Mouse (Mus musculus): ENCODE data around the gene Nr1d1. TPM values are rescaled to one million over a fixed set of nuclear protein-coding genes. Genes with fewer than 3 reads are reported as not detected.

Nr1d1 gene
- polyA plus RNA-seq, 1 experiment from 2014 or later = 2.2 TPM

GRCm38 (mm10) chr11:98745932-98746853, 28.9 kb downstream of the Nr1d1 start:
- H3K36me3 ChIP-seq (ENCODE audit: control insufficient read depth, insufficient read depth, low read length) = no peaks in the 10 kb centered on the region
- H3K4me2 ChIP-seq (ENCODE audit: low read length) = peak overlapping the region; percentile 84
- H3K27me3 ChIP-seq (replicated peaks; ENCODE audit: control insufficient read depth, insufficient read depth, low read length) = no peaks in the 10 kb centered on the region
- H3K4me3 ChIP-seq (ENCODE audit: low read depth, low read length) = peak overlapping the region; percentile 20; the same call in 1 of the 2 replicates
- H3K9me3 ChIP-seq (replicated peaks; ENCODE audit: control insufficient read depth, low read length) = no peaks in the 10 kb centered on the region
- WGBS = 55% methylated on average over 12 of the region's 12 CpGs
- H3K9ac ChIP-seq (ENCODE audit: low read length) = peak overlapping the region; percentile 54
- H3K4me1 ChIP-seq (ENCODE audit: control insufficient read depth, insufficient read depth, low read length) = peaks cover 80% of the 10 kb centered on the region
- DNase-seq (ENCODE audit: low spot score) (no peak), ATAC-seq (no peak)
- peak overlapping the region; percentile 94 for H3K27ac ChIP-seq (ENCODE audit: low read depth, low read length)

- Histone ChIP-seq H3K9me3 (replicated peaks; ENCODE audit: control insufficient read depth, low read length) (no peaks in the 10 kb centered on the region), H3K9ac (ENCODE audit: low read length) (peak overlapping the region; percentile 97), H3K27me3 (replicated peaks; ENCODE audit: control insufficient read depth, insufficient read depth, low read length) (no peaks in the 10 kb centered on the region), H3K36me3 (ENCODE audit: control insufficient read depth, insufficient read depth, low read length) (no peaks in the 10 kb centered on the region), H3K27ac (ENCODE audit: low read depth, low read length) (peak overlapping the region; percentile 98), H3K4me2 (ENCODE audit: low read length) (peak overlapping the region; percentile 84), H3K4me3 (ENCODE audit: low read depth, low read length) (peak overlapping the region; percentile 90), H3K4me1 (ENCODE audit: control insufficient read depth, insufficient read depth, low read length) (peaks cover 78% of the 10 kb centered on the region)
- ATAC-seq = no peak
- no peak for DNase-seq (ENCODE audit: low spot score)
- 36% methylated on average over 7 of the region's 7 CpGs for WGBS
Measured at GRCm38 (mm10) chr11:98744456-98745019, 30.6 kb downstream of the Nr1d1 start.

- Histone ChIP-seq H3K27ac (ENCODE audit: low read depth, low read length) (peak overlapping the region; percentile 98), H3K4me3 (ENCODE audit: low read depth, low read length) (peak overlapping the region; percentile 90), H3K4me2 (ENCODE audit: low read length) (peak overlapping the region; percentile 84), H3K27me3 (replicated peaks; ENCODE audit: control insufficient read depth, insufficient read depth, low read length) (no peaks in the 10 kb centered on the region), H3K9me3 (replicated peaks; ENCODE audit: control insufficient read depth, low read length) (no peaks in the 10 kb centered on the region), H3K36me3 (ENCODE audit: control insufficient read depth, insufficient read depth, low read length) (no peaks in the 10 kb centered on the region), H3K4me1 (ENCODE audit: control insufficient read depth, insufficient read depth, low read length) (peaks cover 73% of the 10 kb centered on the region), H3K9ac (ENCODE audit: low read length) (peak overlapping the region; percentile 97)
- DNase-seq (ENCODE audit: low spot score) (peak; percentile 68), ATAC-seq (no peak)
- WGBS = 3% methylated on average over 9 of the region's 9 CpGs
Measured at GRCm38 (mm10) chr11:98743655-98744345, 31.3 kb downstream of the Nr1d1 start.

GRCm38 (mm10) chr11:98742397-98743291, 32.5 kb downstream of the Nr1d1 start:
- DNase-seq (ENCODE audit: low spot score) (peak; percentile 61), ATAC-seq (peak; percentile 3; the same call in 1 of the 2 replicates)
- H3K4me1 ChIP-seq (ENCODE audit: control insufficient read depth, insufficient read depth, low read length) = peaks cover 66% of the 10 kb centered on the region
- H3K9ac ChIP-seq (ENCODE audit: low read length) = peak overlapping the region; percentile 97
- H3K27ac ChIP-seq (ENCODE audit: low read depth, low read length) = peak overlapping the region; percentile 98
- H3K27me3 ChIP-seq (replicated peaks; ENCODE audit: control insufficient read depth, insufficient read depth, low read length) = no peaks in the 10 kb centered on the region
- no peaks in the 10 kb centered on the region for H3K9me3 ChIP-seq (replicated peaks; ENCODE audit: control insufficient read depth, low read length)
- H3K4me3 ChIP-seq (ENCODE audit: low read depth, low read length) = peak overlapping the region; percentile 90
- H3K36me3 ChIP-seq (ENCODE audit: control insufficient read depth, insufficient read depth, low read length) = no peaks in the 10 kb centered on the region
- peak overlapping the region; percentile 84 for H3K4me2 ChIP-seq (ENCODE audit: low read length)
- under 1% methylated on average over 21 of the region's 21 CpGs for WGBS

GRCm38 (mm10) chr11:98741622-98742396, 33.3 kb downstream of the Nr1d1 start:
- Histone ChIP-seq H3K27me3 (replicated peaks; ENCODE audit: control insufficient read depth, insufficient read depth, low read length) (no peaks in the 10 kb centered on the region), H3K36me3 (ENCODE audit: control insufficient read depth, insufficient read depth, low read length) (no peaks in the 10 kb centered on the region), H3K27ac (ENCODE audit: low read depth, low read length) (peak overlapping the region; percentile 98), H3K4me2 (ENCODE audit: low read length) (peak overlapping the region; percentile 84), H3K9me3 (replicated peaks; ENCODE audit: control insufficient read depth, low read length) (no peaks in the 10 kb centered on the region), H3K4me3 (ENCODE audit: low read depth, low read length) (peak overlapping the region; percentile 90), H3K4me1 (ENCODE audit: control insufficient read depth, insufficient read depth, low read length) (peaks cover 61% of the 10 kb centered on the region), H3K9ac (ENCODE audit: low read length) (peak overlapping the region; percentile 97)
- under 1% methylated on average over 78 of the region's 86 CpGs for WGBS
- ATAC-seq = peak; percentile 76
- DNase-seq (ENCODE audit: low spot score) = peak; percentile 90

GRCm38 (mm10) chr11:98741051-98741620, 34.0 kb downstream of the Nr1d1 start:
- WGBS = 1% methylated on average over 17 of the region's 17 CpGs
- Histone ChIP-seq H3K27me3 (replicated peaks; ENCODE audit: control insufficient read depth, insufficient read depth, low read length) (no peaks in the 10 kb centered on the region), H3K27ac (ENCODE audit: low read depth, low read length) (peak overlapping the region; percentile 98), H3K4me2 (ENCODE audit: low read length) (peak overlapping the region; percentile 84), H3K4me3 (ENCODE audit: low read depth, low read length) (peak overlapping the region; percentile 90), H3K9ac (ENCODE audit: low read length) (peak overlapping the region; percentile 97), H3K9me3 (replicated peaks; ENCODE audit: control insufficient read depth, low read length) (no peaks in the 10 kb centered on the region), H3K4me1 (ENCODE audit: control insufficient read depth, insufficient read depth, low read length) (peaks cover 55% of the 10 kb centered on the region), H3K36me3 (ENCODE audit: control insufficient read depth, insufficient read depth, low read length) (no peaks in the 10 kb centered on the region)
- ATAC-seq (peak; percentile 1; the same call in 1 of the 2 replicates), DNase-seq (ENCODE audit: low spot score) (peak; percentile 48)

- Histone ChIP-seq H3K36me3 (ENCODE audit: control insufficient read depth, insufficient read depth, low read length) (no peaks in the 10 kb centered on the region), H3K4me1 (ENCODE audit: control insufficient read depth, insufficient read depth, low read length) (peaks cover 48% of the 10 kb centered on the region), H3K4me2 (ENCODE audit: low read length) (peak within 1 kb of the TSS; percentile 84), H3K9me3 (replicated peaks; ENCODE audit: control insufficient read depth, low read length) (no peaks in the 10 kb centered on the region), H3K27me3 (replicated peaks; ENCODE audit: control insufficient read depth, insufficient read depth, low read length) (no peaks in the 10 kb centered on the region), H3K27ac (ENCODE audit: low read depth, low read length) (peak within 1 kb of the TSS; percentile 98), H3K9ac (ENCODE audit: low read length) (peak within 1 kb of the TSS; percentile 97), H3K4me3 (ENCODE audit: low read depth, low read length) (peak within 1 kb of the TSS; percentile 90)
- ATAC-seq = peak; percentile 63
- DNase-seq (ENCODE audit: low spot score) = peak; percentile 82
- WGBS = 0% methylated on average over 22 of the region's 22 CpGs
Measured at GRCm38 (mm10) chr11:98740393-98741050, 34.6 kb downstream of the Nr1d1 start, which contains the start of gene Thra. TSS of gene Thra (plus strand) at chr11:98740638.

Measured in forebrain, embryonic 14.5 days (tissue).